Mouse (Mus musculus): ENCODE measurements around the gene Lingo2.
A peak's percentile ranks its signal among the peaks of the same experiment; 100 is the strongest.

The Lingo2 gene

GRCm38 (mm10) chr4:36560997-36561396, 390.6 kb downstream of the Lingo2 start:
- no peak for DNase-seq (ENCODE audit: low read depth, low spot score)

- no peak for DNase-seq (ENCODE audit: low read depth, low spot score)
Observed at GRCm38 (mm10) chr4:36540664-36541360, 410.7 kb downstream of the Lingo2 start.

- no peak for DNase-seq (ENCODE audit: low read depth, low spot score)
Observed at GRCm38 (mm10) chr4:36533895-36534294, 417.7 kb downstream of the Lingo2 start.

DNA sequence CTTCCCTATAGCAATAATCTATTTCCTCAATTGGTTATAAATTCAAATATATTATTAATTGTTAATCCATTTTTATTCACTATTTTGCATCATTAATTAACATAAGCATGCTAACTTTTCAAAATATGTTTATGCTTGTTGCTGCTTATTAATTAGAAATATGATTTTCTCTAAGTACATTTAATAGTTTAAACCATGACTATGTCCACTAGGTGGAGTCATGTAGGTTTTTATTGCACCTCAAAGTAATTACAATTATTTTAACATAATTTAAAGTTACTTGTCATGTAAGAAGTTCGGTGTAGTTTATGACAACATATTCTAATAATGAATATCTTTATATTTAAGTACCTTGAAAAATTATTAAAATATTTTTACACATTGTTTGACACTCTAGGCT, 461.3 kb downstream of the Lingo2 start:
- DNase-seq (ENCODE audit: low read depth, low spot score): no peak

DNA sequence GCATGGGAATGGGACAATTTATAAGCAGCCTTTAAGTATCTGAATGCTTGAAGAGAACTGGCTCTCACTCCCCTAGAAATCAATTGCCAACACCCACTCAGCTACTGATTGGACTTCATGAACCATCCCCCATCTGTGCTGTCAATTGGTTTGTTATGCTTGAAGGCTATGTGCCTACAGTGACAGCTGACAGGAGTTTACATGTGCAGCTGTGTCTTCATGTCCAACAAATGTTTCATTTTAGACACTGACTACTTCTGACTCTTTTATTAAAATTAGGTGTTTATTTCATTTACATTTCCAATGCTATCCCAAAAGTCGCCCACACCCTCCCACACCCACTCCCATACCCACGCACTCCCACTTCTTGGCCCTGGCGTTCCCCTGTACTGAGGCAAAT, 516.3 kb downstream of the Lingo2 start:
- DNase-seq (ENCODE audit: low read depth, low spot score): no peak

DNA sequence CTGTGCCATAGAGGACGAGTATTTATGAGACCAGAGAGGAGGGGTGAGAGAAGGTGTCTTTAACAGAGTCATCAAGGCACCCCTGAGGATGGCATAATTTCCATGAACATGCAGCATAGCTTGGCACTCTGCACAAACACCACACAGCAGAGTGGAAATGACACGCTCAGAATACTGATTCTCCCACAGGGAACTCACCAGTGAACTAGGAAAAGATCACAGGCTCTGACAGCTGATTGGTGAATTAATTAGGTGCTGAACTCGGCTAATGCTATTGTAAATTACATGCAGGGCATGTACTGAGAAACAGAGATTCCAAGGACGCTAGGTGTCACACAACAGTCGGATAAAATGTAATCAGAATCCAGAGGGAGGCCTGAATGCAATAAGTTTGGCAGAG, 525.4 kb downstream of the Lingo2 start:
- no peak for DNase-seq (ENCODE audit: low read depth, low spot score)

- DNase-seq (ENCODE audit: low read depth, low spot score): no peak
Observed at GRCm38 (mm10) chr4:36407350-36407749, 544.2 kb downstream of the Lingo2 start.

- DNase-seq (ENCODE audit: low read depth, low spot score): no peak
Observed at GRCm38 (mm10) chr4:36368925-36369324, 582.6 kb downstream of the Lingo2 start.

DNA sequence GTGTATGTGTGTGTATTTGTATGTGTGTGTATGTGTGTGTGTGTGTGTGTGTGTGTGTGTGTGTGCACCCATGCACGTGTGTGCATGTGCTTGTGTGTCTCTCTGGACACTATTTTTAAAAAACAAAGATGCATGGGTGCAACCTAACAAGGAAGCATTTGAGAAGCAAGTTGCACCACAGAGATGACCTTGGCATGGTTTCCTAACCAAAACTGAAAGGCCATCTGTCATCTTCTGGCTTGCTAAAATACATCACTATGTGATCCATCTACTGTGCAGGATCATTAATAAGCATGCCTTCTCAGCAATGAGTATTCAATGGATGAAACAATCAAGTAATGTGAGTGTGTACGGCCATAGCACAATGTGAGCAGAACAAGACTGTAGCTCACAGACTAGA, 597.1 kb downstream of the Lingo2 start:
- no peak for DNase-seq (ENCODE audit: low read depth, low spot score)

GRCm38 (mm10) chr4:36331741-36332140, 619.8 kb downstream of the Lingo2 start:
- no peak for DNase-seq (ENCODE audit: low read depth, low spot score)

DNA sequence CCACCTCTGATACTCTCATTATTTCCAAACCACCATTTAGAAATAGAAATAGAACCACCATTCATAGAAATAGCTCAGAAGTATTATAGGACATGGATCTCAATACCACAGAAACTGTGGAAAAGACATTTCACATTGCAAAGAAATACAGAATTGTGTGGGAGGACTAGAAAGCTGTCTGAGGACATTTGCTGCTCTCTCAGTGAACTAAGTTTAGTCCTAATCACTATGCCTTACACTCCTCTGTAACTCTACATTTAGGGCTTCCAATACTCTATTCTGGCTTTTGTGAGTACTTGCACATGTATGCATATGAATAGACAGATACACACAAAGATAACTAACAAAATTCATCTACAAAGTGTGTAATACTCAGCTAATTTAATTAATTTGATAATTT, 625.9 kb downstream of the Lingo2 start:
- no peak for DNase-seq (ENCODE audit: low read depth, low spot score)

- DNase-seq (ENCODE audit: low read depth, low spot score): no peak
Observed at GRCm38 (mm10) chr4:36313067-36313466, 638.5 kb downstream of the Lingo2 start.

- no peak for DNase-seq (ENCODE audit: low read depth, low spot score)
Observed at GRCm38 (mm10) chr4:36311431-36311830, 640.1 kb downstream of the Lingo2 start.

GRCm38 (mm10) chr4:36305228-36305627, 646.3 kb downstream of the Lingo2 start:
- DNase-seq (ENCODE audit: low read depth, low spot score): no peak

GRCm38 (mm10) chr4:36289701-36290053, 661.9 kb downstream of the Lingo2 start:
- no peak for DNase-seq (ENCODE audit: low read depth, low spot score)

DNA sequence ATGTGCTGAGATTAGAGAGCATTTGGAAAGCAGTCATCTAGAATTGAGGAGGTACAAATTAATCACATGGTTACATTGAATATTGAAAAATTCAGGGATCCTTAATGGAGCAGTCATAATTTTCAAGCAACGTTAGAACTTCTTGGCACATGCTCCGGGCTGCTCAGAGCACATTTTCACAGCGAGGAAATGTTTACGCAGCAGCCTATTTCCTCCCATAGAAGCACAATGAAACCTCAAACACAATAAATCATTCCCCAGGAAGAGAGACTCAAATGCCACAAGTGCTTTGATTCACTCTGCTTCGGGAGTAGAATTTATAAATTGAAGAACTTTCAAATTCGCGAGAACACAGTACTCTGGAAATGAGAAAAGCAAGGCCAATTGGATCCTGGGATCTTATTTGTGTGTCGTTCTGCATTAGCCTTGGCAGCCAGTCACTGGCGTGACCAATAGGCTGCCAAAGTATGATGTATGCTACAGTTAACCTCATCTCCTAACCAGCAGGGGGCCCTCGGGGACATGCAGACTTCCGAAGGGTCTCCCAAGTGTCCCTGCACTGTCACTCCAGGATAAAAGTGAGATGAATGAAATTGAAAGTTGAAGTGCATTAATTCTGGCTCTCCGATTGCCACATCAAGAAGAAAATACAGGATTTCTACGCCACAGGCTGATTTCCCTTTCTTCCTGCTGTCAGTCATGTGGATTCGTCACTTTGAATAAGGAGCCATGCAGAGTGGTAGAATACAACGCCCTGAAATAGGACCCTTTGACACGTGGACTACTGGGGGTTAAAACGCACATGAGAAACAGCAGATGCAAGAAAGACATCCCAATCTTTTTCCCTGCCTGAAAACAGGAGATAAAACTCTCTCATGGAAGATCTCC, 662.5 kb downstream of the Lingo2 start:
- peak; percentile 35 for DNase-seq (ENCODE audit: low read depth, low spot score)

DNA sequence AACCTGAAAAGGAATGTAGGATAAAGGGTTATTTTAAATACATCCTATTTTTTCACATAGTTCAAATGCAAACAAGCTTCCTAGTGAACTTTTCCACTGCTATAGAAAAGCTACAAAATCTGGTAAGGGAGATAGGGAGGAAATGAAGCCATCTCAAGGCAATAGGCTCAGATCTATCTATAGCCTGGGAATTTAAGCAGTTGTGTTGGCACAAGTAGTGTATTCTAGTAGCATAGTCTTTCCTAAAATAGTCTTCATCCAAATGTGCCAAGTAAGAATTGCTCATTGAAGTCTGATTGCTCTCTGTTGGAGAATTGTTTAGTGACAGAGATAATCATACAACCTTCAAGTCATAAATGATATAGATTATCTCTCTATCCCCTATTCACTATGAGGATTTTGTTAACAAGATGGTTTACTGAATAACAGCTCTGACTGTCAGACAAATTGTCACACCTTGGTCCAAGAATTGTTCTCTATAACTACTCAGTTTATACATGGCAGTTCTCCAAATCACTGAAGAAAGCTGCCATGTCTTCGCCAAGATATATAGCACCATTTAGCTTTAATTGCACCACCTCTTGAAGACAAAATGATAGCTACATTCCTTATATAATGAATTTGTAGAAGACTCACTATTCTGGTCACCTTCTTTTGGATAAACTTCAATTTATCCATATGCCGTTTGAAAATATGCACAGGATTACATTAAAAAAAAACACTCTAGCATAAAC, 688.9 kb downstream of the Lingo2 start:
- DNase-seq (ENCODE audit: low read depth, low spot score): no peak

- no peak for DNase-seq (ENCODE audit: low read depth, low spot score)
Observed at GRCm38 (mm10) chr4:36186231-36186922, 765.2 kb downstream of the Lingo2 start.

DNA sequence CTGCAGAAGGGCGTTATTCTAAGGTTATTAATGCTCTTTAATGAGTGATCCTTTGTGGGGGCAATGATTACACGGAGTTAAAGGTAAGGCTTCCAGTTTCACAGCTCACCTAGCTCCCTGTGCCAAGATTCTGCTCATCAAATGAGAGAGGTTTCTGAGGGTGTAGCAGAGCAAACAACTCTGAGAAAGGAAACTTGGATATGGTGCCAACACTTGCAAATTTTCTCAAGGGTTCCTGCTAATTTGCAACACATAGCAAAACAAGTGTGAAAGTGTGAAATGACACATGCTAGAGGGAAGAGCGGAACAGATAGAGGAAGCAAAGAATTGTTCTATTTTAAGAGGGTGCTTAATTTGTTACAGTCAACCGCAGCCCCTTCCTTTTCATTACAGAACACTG, 767.9 kb downstream of the Lingo2 start:
- DNase-seq (ENCODE audit: low read depth, low spot score): no peak

DNA sequence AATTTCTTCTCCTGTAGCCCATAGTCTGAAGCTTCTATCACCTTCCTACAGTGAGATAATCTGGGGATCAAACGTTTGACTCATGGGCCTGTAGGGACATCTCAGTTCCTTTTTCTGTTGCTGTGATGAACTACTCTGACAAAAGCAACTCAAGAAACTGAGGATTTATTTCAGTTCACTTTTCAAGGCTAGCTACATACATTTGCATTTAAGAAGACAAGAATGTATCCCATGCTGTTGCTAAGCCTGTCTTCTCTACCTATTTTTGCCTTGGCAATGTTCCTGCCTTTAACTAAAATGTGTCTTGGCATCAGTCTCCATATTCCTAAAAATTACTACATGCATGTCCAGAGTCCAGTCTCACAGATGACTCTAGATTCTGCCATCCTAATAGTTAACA, 781.4 kb downstream of the Lingo2 start:
- no peak for DNase-seq (ENCODE audit: low read depth, low spot score)

DNA sequence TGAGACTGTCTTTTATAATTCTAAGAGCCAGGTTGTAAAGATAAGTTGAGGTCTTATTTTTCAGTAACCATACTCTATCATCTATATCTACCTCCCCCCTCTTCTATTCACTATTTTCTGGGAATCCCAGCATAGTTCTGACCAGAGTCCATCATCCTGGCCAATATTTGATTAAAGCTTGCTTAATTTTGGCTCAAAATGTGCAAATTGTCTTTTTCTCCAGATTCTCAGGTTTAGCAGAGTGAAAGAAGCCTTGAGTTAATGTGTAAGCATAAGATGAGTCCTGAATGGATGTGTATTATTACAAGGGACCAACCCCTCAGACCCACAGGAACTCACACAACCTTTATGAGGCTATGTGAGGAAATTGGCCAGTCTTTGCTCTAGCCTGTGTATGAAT, 820.2 kb downstream of the Lingo2 start:
- no peak for DNase-seq (ENCODE audit: low read depth, low spot score)

DNA sequence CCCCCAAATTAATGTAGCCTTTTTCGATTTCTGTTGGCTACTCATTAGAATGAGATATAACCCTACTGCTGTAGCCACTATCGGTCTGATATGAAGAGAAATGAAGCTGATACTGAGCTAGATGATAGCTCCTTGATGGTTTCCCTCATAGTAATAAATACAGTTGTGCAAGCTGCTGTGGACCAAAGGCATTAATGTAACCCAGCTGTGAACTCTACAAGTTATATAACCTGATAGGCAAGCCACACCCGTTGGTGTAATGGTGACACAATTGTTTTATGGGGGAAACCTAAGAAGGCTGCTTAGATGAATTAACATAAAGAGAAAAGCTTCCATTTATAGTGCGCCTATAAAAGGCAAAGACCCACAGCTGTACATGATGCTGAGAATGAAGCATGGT, 856.1 kb downstream of the Lingo2 start:
- no peak for DNase-seq (ENCODE audit: low read depth, low spot score)

Measured in R1 (cell line).